Mouse (Mus musculus) 416B (cell line): ENCODE measurements around the gene Vps53.
"Not testable (repeated sequence)": the region's sequence is repeated elsewhere in the genome, so short reads cannot be mapped to it uniquely, and the experiment has no call there.

Experiments
- DNase-seq: peaks from one replicate; pipeline ENCODE4 v3.0.0; 2011; ENCODE audit warnings: low read depth

Gene Vps53

DNA sequence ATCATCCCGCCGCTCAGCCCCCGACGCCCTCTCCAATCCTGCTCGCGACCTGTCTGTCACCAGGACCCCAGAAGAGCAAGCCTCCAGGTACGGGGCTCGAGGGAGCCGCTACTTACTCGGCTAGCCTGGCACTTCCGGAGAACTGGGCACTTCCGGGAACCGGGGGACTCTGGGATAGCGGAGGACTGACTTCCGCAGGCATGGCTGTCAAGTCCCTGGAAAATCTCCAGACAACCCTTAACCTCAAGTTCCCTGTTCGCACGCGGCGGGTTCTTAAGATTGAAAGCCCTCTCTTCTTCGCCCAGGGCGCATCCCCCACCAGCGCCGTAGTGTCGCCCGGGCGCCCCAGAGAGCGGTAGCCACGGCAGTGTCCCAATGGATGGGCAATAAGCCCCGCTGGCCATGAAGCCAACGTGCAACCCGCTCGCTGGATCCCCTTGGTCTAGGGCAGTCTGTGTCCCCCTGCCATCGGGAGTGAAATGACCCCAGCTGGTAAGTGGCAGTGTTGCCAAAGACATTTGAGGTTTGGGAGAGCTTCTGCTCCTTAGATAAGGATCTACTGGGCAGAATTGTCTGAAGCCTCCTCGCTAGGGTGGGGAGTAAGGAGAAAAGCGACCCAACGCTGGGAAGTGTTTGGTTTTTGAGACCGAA, at the start of gene Vps53, which contains the start of gene Fam57a:
Gene Vps53, minus strand, starts transcription at position 153 of the 651 bp plus-strand sequence.
Gene Fam57a, plus strand, starts transcription at position 177 of the 651 bp plus-strand sequence.
- DNase-seq: peak; percentile 86

DNA sequence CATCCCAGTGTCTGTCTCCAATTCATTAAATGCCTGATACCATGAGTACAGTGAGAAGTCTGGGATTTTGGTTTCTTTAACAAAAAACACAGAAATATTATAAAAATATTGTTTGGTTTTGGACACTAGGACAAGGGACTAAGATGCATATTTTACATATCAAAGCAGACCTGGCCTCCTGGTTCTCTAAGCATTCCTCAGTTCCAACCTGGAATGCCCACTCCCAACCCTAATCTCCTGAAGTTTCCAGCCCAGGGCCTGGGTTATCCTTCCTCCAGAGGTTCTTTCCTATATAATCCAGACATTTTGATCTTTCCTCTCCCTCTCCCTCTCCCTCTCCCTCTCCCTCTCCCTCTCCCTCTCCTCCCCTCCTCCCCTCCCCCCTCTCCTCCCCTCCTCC, 45.6 kb upstream of the Vps53 start:
- no peak for DNase-seq

DNA sequence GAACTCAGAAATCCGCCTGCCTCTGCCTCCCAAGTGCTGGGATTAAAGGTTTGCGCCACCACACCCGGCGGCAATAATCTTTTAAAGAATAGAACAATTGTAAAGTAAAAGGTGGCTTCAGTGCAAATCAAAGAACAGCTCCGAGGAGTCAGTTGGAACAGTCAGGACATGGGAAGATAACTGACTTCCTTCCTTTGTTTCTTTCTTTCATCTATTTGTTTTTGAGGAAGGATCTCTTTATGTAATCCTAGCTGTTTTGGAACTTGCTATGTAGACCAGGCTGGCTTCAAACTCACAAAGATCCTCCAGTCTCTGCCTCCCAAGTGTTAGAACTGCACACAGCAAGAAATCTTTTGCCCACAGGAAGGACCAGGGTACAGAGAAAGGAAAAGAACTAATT, 45.2 kb upstream of the Vps53 start:
- DNase-seq: no peak

DNA sequence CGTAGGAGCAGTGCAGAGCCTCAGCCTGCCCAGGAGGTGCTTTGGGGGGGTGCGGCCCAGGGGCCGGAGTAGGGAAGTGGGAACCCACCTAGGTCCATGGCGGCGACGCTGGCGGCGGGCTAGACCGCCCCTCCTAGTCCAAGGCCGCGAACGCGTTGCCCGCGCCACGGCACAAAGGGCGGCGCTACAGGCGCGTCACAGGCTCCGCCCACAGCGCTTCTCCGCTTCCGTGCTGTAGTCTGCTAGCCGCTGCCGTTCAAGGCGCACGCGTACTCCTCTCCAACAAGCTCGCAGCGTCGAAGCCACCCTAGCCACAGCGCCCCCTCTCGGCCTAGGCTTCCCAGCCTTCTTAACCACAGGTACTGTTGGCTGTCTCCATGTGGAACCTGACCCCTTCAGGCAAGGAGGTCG, 37.9 kb upstream of the Vps53 start, which contains the start of the genes Dbil5 and Gemin4:
Gene Dbil5, plus strand, starts transcription at position 219 of the 411 bp plus-strand sequence.
Gene Gemin4, minus strand, starts transcription at position 275 of the 411 bp plus-strand sequence.
- peak; percentile 98 for DNase-seq

DNA sequence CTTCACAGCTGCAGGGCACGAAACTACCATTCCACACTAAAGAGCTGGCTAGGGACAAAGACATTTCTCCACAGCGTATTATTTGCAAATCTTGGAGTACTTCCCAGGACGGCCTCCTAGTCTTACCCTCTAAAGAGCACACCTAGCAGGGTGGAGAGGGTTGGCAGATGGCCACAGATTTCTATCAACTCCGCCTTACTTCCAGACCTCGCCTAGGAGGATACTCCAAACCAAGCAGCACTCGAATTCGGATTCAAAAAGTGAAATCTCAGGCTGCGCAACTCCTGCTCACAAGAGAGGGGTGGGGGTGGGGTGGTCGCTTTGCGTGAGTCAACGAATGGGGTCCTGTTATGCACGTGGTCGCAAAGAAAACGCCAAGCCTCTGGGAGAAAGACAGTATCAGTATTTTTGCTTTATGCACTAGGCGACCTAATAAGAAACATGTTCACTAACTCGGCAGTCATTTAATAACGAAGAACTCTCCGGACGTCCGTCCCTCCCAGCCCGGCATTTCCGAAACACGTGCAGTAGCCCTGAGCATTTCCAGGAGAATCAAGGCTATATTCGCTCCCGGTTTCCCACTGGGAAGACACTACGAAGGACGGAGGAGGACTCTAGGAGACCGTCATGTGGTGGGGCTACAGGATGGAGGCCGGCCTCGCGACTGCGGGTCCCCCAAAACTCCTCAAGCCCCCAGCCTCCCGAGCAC, 37.4 kb upstream of the Vps53 start:
- peak; percentile 57 for DNase-seq

DNA sequence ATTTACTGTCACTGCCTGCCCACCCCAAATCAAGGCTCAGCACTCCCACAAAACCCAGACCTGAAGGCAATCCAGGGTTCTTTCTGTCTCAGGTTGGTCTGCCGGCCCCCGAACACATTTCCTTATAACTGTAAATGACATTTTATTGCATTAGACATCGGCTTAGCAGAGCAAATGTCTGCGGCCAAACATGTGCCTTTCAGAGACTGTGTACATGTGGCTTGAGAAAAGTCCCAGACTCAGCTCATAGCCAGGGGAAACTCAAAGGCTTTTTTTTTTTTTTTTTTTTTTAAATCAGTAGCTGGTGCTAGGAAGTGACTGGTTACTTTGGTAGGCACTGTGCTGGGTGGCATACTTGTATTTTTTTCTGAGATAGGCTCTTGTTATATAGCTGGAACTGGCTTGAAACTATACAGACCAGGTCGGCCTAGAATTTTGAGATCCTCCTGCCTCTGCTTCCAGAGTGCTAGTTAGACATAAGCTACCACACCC, 36.6 kb upstream of the Vps53 start:
- no peak for DNase-seq

DNA sequence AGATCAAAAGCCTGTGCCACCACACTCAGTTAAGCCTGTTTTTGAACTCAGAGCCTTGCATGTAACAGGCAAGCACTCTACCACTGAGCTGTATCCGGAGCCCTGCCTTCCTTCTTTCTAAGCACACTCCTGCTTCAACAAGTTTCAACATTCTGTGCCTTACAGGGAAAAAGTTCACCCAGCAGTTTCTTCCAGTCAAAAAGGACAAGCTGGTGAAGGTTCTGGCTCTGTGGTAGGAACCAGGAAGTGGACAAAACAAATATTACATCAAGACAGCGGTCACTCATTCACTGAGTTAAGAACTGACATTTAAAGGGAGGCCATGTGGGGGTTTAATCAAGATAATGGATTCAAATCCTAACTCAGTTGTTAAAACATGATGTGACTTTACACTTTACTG, 35.6 kb upstream of the Vps53 start:
- DNase-seq: peak; percentile 61

DNA sequence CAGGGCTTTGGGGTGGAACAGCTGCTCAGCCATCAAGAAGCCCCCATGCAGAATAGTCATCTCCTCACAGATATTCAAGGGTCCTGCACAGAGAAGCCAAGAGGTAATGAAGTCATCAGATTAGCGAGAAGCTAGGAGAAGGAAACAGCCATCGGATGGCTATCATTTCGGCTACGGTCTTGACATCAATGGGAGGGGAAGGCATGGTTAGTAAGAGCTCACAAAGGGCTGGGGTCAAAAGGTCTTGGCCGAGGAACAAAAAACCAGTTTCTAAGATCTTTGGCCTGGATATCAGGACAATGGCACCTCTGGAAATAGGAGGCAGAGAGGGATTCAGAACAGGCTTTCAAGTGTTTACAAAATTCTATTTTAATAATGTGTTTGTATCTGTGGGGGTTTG, 34.4 kb upstream of the Vps53 start:
- no peak for DNase-seq

DNA sequence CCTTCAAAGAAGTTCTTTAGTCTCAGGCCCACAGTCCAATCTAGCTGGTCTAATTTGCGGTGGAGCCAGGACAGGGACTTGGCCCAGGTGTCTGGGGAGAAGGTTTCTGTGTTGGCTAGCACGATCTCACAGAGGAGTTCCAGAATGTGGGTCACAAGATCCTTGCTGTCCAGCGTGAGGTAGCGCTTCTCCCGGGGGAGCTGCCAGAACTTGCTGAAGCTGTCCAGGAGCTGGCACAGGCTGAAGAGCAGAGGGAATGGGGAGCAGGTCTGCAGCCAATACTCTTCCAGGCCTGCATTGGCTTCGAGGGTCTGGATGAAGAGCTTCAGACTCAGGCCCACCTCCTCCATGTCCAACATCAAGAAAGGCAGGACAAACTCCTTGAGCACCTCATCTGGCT, 32.1 kb upstream of the Vps53 start:
- DNase-seq: not testable (repeated sequence)

DNA sequence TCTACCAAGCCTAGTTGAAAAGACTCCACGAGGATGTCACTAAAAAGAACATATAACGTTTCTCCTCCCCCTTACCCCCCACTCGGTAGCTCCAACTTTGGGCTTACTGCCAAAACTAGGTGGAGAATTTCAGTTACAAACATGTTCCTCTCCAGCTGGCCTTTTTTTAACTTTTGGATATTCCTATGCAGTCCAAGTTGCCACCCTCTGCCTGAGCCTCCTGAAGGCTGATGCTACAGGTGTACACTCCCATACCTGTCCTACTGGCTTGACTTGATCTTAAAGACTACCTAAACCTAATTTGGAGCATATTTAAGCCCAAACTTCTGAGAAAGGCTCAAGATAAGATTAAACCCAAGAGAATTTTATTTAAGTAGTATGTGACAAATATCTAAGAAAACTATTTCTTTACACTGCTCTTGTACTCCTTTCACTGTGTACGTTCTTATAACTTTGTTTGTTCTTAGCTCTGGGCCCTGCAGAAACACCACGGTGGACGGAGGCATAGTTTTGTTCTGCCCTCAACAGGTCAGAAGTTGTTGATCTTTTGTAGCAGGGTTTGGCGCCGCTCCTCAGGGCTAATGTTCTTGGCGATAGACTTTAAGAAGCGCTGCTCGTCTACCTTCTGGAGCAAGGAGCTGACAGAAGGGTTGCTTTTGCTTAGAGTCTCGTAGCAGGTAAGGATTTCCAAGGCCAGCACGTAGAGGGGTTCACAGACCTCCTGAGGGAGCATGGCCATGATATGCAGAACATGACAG, 31.0 kb upstream of the Vps53 start:
- no peak for DNase-seq

DNA sequence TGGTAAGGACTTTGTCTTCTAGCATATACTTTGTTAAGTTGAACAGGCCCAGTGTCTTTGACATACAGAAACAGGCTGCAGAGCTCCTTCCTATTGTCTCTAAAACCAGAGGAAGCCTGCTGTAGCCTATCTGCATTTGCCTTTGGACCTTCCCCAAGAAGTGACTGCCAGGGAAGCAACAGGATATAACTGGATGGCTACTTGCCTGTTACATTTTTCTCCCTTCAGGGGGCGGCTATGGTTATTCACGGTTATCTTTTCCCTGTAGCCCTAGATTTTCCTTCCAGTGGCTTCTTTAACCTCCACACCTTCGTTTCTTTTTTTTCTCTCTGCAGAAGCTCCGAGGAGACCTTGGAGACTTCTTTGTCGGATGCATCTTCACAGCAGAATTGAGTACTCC, 27.3 kb upstream of the Vps53 start:
- DNase-seq: no peak

DNA sequence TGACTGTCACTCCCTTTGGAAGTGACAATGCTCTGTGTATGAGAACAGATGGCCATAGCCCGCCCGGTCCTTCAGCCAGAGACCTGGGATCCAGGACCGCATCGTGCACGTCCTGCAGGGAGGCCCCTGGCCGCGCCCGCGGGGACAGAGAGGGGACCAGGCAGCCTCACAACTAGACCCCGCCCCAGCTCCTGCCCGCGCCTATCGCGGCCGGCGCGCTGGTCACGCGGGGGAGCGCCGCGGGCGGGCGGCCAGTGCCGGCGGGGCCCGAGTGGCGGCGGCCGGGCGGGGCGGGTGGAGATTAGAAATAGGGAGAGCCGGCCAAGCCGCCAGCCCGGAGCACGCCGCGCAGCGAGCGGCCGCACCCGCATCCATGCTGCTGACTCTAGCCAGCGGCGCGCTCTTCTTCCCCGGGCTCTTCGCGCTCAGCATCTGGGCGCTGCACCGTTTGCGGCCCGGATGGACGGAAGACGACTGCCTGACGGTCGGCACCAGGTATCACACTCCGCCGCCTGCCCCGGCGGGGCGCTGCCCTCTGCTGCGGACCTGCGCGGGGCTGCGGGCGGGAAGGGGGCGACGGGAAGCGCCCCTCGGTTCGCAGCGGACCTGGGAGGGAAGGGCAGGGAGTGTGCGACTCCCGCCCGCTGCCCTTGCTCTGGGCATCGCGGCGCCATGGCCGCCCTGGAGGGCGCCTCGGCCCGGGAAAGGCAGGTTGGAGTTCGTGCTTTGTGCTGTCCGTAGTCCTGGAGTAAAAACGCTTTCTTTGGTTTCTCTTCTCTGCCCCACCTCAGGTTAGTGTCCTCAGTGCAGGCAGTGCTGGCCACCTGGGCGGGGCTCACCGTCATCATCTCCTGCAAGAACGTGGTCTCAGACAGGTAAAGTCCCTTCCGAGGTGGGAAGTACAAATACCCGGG, 22.6 kb upstream of the Vps53 start:
- peak; percentile 46 for DNase-seq

DNA sequence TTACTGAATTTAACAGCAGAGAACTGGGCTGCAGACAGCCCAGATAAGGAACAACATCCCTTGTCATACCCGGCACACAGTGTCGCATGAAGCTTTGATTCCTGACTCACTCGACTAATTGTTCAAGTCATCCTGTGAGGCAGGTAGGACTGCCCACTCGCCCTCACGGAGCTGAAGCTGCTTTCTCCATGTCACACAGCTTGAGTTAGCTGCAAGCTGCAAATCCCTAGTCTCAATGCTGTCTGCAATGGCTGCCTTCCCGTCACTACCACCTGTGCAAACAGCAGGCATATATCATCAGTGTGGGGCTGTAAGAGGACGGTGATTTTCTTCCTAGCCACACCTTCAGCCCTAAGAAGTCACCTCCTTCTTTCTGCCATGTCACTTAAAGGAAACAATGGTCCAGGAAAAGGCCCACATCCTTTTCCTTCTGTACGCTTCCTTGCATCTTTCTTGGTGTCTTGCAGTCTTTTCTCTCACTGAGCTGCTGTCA, 17.6 kb upstream of the Vps53 start:
- DNase-seq: no peak

DNA sequence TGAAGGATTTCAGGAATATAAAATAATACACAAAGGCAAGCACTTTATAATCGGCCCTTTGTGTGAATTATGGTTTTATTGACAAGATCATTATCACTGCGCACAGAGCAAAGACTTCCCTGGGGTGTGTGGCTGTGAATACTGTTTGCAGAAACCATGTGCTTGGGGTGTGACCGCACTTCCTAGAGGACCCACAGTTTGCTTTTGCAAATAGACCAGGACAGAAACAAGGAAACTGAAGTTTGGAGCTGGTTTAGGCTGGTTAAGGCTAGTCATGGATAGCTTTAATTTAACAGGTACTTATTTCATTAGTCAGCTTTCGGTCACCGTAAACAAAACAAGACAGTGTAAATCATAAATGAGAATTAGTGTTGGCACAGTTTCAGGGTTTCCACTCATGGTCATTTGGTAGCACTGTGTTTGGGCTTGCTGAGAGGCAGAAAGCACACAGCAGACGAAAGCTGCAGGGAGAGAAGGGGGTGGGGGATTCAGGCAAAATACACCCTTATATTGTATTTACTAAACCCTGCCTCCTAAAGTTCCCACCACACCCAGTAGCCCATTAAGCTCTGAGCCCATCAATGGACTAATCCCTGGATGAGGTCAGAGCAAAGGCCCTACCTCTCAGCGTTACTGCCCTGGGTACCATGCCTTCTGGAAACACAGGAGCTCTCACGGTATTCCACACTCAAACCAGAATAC, 17.0 kb upstream of the Vps53 start:
- peak; percentile 43 for DNase-seq

DNA sequence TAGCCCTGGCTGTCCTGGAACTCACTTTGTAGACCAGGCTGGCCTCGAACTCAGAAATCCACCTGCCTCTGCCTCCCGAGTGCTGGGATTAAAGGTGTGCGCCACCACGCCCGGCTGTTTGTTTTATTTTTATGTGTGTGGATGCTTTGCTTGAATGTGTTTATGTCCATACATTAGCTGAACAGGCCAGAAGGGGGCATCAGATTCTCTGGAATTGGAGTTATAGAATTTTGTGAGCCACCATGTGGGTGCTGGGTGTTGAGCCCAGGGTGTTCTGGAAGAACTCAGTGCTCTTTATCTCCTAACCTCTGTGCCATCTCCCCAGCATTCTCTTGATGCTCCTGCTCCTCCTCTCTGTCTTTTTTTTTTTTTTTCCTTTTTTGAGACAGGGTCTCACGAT, 7.5 kb upstream of the Vps53 start:
- DNase-seq: peak; percentile 59

DNA sequence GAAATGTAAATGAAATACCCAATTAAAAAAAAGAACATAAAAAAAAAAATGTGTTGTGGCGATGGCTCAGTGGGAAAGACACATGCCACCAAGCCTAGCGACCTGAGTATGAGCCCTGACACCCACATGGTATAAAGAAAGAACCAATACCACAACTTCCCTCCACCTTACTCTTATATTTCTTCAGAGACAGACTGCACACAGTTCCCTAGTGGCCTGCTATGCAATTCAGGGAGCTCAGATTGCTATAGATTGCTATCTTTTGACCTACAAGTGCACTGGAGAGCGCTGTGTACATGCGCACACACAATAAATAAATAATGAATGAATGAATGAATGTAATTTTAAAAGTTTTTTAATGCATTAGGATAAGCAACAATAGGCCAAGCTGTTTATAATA, 4.3 kb upstream of the Vps53 start:
- DNase-seq: peak; percentile 34

DNA sequence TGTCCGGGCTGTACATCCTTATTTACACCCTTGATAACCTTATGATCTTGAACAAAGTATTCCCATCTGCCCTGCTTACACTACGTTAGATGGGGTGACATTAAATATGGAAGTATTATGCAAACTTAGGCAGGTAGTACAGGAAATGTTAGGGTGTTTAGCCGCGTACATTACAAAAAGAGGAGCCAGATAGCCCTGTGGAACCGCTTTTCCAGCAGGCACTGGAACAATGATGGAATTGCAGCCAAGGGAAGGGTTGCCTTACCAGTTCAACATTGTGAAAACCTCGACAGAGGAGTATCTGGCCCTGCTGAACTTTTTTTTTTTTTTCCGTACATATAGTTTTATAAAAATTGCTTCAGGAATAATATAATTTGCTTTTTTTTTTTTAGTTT, 696 bp upstream of the Vps53 start:
- DNase-seq: no peak

DNA sequence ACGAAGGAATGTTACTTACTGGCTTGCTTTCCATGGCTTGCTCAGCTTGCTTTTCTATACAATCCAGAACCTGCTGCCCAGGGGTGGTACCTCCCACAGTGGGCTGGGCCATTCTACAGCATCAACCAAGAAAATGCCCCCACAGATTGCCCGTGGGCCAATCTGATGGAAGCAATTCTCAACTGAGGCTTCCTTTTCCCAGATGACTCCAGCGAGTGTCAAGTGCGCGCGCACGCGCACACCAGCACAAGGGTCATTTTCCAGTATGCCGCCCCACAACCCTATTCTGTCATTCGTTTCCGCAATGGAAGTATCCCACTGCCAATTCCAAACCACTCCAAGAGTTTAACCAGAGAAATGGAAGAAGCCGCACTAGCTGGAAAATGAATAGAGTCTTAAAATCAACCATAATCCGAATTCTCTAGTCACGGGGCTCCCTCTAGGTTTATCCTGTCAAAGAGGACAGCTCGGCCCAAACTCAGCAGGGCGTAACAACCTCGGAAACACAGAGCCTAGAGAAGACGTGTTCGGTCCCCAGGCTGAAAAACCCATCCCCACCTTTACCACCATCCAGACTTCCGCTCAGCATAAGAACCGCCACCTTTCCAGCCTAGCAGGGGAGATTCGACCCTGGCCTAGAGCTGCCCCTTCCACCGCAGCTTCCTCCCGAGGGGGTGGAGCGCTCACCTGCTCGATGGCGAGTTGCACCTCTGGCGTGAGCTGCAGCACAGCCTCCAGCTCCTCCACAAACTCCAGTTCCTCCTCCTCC, 537 bp downstream of the Vps53 start:
- peak; percentile 85 for DNase-seq

DNA sequence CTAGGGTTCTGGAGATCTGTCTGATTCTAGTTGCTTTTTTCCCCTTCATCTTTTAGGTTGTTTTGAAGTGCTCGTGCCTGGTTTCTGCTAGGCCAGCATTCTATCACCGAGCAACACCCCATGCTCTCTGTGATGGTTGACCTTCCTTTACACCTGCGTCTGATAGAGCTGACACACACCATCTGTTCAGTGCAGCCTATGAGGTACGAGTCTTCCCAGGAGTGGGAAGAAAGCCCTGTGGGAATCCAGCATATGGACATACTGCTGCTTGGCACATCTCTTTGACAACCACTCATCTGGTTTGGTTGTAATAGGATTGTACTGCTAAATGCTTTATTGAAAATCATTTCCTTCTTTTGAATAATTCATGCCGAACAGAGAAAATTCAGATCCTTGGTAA, 9.2 kb downstream of the Vps53 start:
- DNase-seq: no peak

DNA sequence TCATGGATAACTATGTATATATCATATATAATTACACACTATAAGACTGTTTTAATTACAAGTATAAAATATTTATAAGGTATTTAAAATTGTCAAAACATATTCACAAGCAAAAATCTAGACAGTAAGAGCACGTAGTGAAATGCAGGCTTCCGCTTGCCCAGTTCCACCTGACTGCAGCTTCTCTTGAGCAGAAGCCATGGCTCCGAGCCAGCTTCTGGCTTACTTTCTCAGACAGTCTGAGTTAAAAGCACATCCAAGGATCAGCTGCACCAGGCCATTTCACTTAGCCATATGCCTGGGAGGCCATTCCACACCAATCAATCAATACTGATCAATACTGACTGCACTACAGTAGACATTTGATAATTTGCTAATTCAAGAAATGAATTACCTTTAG, 10.5 kb downstream of the Vps53 start:
- DNase-seq: no peak
